Mouse (Mus musculus) heart, adult 2 months (tissue): ENCODE data around the gene Msi2. TPM values are rescaled to one million over a fixed set of nuclear protein-coding genes. Genes with fewer than 3 reads are reported as not detected.
A peak's percentile ranks its signal among the peaks of the same experiment; 100 is the strongest.

Experiments used
- DNase-seq, 2 experiments: peaks; one replicate each; pipeline ENCODE4 v3.0.0; 2021
- H3K27ac ChIP-seq: fragments of 200-600 bp; 2 replicates; pipeline ENCODE4 v1.8.1; 2022
- H3K27me3 ChIP-seq: fragments of 200-500 bp; 2 replicates; pipeline ENCODE4 v1.6.1; 2012; ENCODE audit warnings: mild to moderate bottlenecking, low read length, inconsistent platforms, mixed read lengths; ENCODE audit not compliant: control insufficient read depth, insufficient read depth
- H3K36me3 ChIP-seq: fragments of 200-500 bp; 2 replicates; pipeline ENCODE4 v1.6.1; 2012; ENCODE audit warnings: low read length, inconsistent platforms; ENCODE audit not compliant: control insufficient read depth, insufficient read depth
- H3K4me1 ChIP-seq: fragments of 200-500 bp; 2 replicates; pipeline ENCODE4 v1.6.1; 2011; ENCODE audit warnings: low read length; ENCODE audit not compliant: control insufficient read depth, insufficient read depth
- H3K4me3 ChIP-seq: fragments of 200-600 bp; 2 replicates; pipeline ENCODE4 v1.8.1; 2022
- H3K79me2 ChIP-seq: fragments of 200-500 bp; replicated peaks from 2 replicates; pipeline ENCODE4 v1.6.1; 2012; ENCODE audit warnings: mild to moderate bottlenecking, inconsistent platforms, low read length, moderate library complexity, mixed read lengths; ENCODE audit not compliant: control insufficient read depth, insufficient read depth
- H3K9ac ChIP-seq: fragments of 200-500 bp; 2 replicates; pipeline ENCODE4 v1.6.1; 2012; ENCODE audit warnings: low read depth, mild to moderate bottlenecking, control low read depth, inconsistent platforms, low read length, mixed read lengths
- CTCF ChIP-seq: fragments of 200-600 bp; IDR thresholded peaks from 2 replicates; pipeline ENCODE4 v1.8.1; 2022; ENCODE audit warnings: antibody characterized with exemption, mild to moderate bottlenecking, moderate library complexity
- EP300 ChIP-seq: fragments of 200-500 bp; IDR thresholded peaks from 2 replicates; pipeline ENCODE4 v1.6.1; 2011; ENCODE audit warnings: low read depth, low read length, control low read depth; ENCODE audit not compliant: insufficient read depth
- POLR2A ChIP-seq: fragments of 200-500 bp; IDR thresholded peaks from 2 replicates; pipeline ENCODE4 v1.6.1; 2011; ENCODE audit warnings: mild to moderate bottlenecking, low read depth, low read length, control low read depth; ENCODE audit not compliant: insufficient read depth
- WGBS: fragments of 180-500 bp; shearing (Covaris S2); methylation state at CpG from one replicate; pipeline ENCODE4 v1.1.7; 2018; 5-methylcytosine and 5-hydroxymethylcytosine counted together
- intact Hi-C: fragments of 180-260 bp; cut with DNase I; formaldehyde crosslinking; loops from one replicate; pipeline ENCODE4 v1.15.1; 2025
- polyA plus RNA-seq: library from polyadenylated mRNA; depleted of rRNA; stranded (reverse); fragments of >200 nt; gene quantifications from 2 replicates; pipeline ENCODE4 v1.2.3, GENCODE M21; 2012
- total RNA-seq, 2 experiments: library from RNA; stranded (reverse); gene quantifications; 2 replicates each; pipeline ENCODE4 v1.2.3; 2021

Msi2 gene
- total and polyA plus RNA-seq, 3 experiments, result 42.5 to 208 (median 176) TPM

DNA sequence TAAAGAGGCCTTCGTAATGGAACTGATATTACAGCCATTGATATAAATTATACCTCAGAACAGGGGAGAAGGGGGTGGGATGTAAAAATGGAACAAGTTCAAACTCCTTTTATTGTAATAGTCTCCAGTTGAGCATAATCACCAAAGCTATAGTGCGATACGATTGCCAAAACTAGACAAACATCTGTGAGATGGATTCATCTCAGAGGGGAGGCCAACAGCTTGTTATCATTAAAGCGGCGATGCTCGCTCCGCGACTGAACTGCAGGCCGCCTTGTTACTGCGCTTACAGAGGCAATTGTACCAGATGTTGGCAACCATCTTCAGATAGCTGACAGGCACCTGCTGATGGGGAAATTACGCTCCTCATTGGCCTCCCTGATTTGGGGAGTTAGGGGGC is 145.9 kb downstream of the Msi2 start:
- no peak overlapping the region for H3K9ac ChIP-seq
- intact Hi-C loops, result loop anchor here (5.0 kb wide), 1 partner anchor 50 kb away; no protein-coding TSS in a partner anchor
- H3K36me3 ChIP-seq, result peaks cover 8% of the 10 kb centered on the region
- no peak for DNase-seq
- H3K27ac ChIP-seq, result no peak overlapping the region
- no peak overlapping the region for H3K4me3 ChIP-seq
- WGBS, result 91% methylated on average over 11 of the region's 11 CpGs
- peaks cover 15% of the 10 kb centered on the region for H3K4me1 ChIP-seq
- TF ChIP-seq EP300 (no peak), POLR2A (no peak), CTCF (no peak)
- no peaks in the 10 kb centered on the region for H3K27me3 ChIP-seq
- peaks cover 4% of the 10 kb centered on the region; the same call in 1 of the 2 replicates for H3K79me2 ChIP-seq

DNA sequence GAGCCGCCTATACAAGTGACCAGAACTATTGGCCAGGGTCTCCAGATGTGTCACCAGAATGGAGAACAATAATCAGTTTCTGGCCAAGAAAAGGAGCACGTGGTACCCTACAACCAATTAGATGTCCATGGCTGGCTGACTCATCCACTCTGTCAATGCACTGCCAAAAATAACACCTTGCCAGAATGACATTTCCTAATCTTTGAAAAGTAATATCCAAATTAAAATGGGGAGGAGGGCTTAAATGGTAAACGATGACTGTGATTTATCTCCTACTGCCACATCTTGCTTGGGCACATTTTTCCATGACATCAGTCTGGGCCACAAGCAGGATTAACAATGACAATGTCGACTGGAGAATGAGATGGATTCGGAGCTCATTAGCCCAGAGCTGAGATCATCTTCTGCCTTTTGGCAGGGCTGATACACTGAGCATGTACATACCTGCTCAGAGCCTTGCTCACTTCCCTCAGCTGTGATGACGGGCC is 147.6 kb downstream of the Msi2 start:
- Histone ChIP-seq H3K9ac (no peak overlapping the region), H3K36me3 (peaks cover 8% of the 10 kb centered on the region), H3K4me3 (no peak overlapping the region), H3K79me2 (peaks cover 4% of the 10 kb centered on the region; the same call in 1 of the 2 replicates), H3K4me1 (peaks cover 11% of the 10 kb centered on the region), H3K27ac (peak overlapping the region; percentile 21; the same call in 1 of the 2 replicates), H3K27me3 (no peaks in the 10 kb centered on the region)
- no peak for DNase-seq
- 19% methylated on average over 6 of the region's 6 CpGs for WGBS
- TF ChIP-seq CTCF, result no peak
- TF ChIP-seq POLR2A, result no peak
- TF ChIP-seq EP300, result no peak
- intact Hi-C loops, result loop anchor here (5.0 kb wide), 1 partner anchor 52 kb away; no protein-coding TSS in a partner anchor

DNA sequence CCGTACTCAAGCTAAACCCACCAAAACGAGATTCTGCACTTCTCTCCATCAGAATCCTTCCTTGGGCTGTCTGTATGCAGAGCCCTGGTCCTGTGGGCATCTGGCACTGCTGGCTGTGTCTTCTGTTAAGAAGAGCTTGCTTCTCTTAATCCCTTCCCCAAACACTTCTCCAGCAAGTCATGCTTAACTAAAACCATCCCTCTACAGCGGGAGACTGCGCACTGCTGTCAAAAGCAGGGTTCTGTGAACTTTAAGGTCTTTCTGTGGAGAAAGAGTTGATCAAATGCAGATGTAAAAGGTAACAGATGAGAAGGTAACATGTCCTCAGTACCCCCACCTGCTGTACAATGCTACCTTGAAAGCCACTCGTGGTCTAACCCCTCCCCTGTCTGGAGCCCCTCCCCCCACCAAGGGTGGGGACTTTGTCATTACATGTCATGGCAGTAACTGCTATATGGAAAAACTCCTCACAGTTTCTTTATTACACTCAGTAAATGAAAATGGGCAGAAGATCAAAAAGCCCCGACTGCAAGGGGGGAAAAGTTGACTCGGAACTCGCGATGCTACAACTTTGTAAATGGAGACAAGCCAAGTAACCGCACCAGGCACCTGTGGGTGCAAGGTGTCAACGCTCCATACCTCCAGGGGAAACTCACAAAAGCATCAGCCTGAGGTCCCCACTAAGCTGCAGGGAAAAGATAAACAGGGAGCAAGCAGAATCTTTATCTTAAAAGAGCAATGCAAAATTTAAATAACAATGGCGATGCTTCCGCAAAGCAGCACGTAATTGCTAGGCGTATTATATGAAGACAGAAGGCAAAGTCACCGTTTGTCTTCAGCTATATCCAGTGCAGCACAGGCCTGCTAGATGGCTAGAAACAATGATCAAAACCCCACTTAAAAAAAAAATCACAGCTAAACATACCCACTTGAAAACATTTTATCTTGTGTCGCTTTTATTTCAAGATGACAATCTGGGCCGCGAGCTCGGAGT is 151.4 kb downstream of the Msi2 start:
- Histone ChIP-seq H3K36me3 (peaks cover 11% of the 10 kb centered on the region), H3K4me1 (peaks cover 12% of the 10 kb centered on the region), H3K9ac (no peak overlapping the region), H3K79me2 (no peaks in the 10 kb centered on the region), H3K27me3 (no peaks in the 10 kb centered on the region), H3K4me3 (no peak overlapping the region), H3K27ac (no peak overlapping the region)
- intact Hi-C loops, result no loop called here
- 84% methylated on average over 20 of the region's 20 CpGs for WGBS
- DNase-seq, result no peak
- no peak for TF ChIP-seq EP300
- no peak for TF ChIP-seq CTCF
- TF ChIP-seq POLR2A, result no peak

DNA sequence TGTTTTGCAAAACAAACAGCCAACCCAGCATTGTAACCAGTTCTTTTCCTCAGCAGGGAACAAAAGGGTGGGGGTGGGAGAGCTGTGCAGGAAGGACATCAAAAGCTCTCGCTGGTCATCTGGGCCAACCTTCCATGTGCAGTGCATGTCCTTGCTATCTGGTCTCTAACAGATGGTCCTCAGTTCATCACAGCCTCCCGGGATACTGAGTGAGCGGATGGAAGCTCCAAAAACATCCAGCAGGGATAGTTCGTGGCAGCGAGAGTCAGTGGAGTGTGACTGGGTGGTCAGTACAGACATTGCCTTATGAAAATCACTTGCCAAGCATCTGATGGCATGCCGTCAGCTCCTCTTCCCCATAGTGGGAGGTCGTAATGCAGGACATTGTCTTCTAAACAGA is 153.5 kb downstream of the Msi2 start:
- DNase-seq, result no peak
- 67% methylated on average over 7 of the region's 7 CpGs for WGBS
- Histone ChIP-seq H3K79me2 (no peaks in the 10 kb centered on the region), H3K4me3 (no peak overlapping the region), H3K4me1 (peaks cover 13% of the 10 kb centered on the region), H3K27me3 (no peaks in the 10 kb centered on the region), H3K27ac (no peak overlapping the region; the same call in 1 of the 2 replicates), H3K36me3 (0 out of 2 replicates have a peak, but pooled peaks cover 3% of the 10 kb centered on the region), H3K9ac (no peak overlapping the region)
- TF ChIP-seq CTCF (no peak), POLR2A (no peak), EP300 (no peak)
- intact Hi-C loops, result no loop called here

DNA sequence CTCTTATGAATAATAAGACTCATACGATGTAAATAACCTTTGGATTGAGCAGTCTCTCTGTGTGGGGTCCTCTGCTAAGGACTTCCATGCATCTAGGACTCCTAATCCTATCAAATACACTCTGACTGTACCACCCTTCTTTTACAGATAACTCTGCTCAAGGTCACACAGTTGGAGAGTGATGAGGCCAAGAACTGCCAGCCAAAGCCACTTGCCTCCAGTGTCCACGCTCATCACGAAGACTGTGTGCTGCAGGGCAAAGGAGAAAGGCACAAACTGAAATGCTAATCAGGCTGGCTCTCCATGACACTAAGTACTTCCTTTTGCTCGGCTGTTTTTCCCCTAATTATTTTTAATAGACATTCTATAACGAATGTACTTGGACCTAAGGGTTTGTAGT is 153.9 kb downstream of the Msi2 start:
- peak overlapping the region; percentile 47; the same call in 1 of the 2 replicates for H3K27ac ChIP-seq
- WGBS, result 57% methylated on average over 5 of the region's 5 CpGs

DNA sequence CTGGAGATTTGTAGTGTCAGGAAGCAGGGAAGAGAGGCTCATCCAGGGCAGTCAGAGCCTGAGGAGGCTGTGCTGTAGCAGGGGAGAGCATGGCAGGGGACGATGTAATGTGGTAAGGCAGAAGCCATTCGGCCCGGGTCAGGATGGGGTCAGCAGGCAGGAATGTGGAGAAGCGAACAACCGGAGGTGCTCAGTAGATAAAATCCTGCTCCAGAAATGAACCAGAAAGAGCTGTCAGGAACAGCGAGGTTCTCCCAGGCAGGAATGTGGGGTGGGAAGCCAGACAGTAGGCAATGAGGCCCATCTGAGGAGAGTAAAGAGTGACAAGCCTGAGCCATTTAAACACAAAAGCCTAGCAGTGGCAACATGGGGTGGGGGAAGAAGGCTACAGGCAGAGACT is 157.1 kb downstream of the Msi2 start:
- Histone ChIP-seq H3K27ac (peak overlapping the region; percentile 24), H3K4me3 (no peak overlapping the region), H3K36me3 (peaks cover 13% of the 10 kb centered on the region), H3K9ac (peak overlapping the region; percentile 9; the same call in 1 of the 2 replicates), H3K79me2 (0 out of 2 replicates have a peak, but pooled peaks cover 1% of the 10 kb centered on the region), H3K27me3 (no peaks in the 10 kb centered on the region), H3K4me1 (peaks cover 33% of the 10 kb centered on the region)
- no peak for DNase-seq
- intact Hi-C loops, result no loop called here
- TF ChIP-seq CTCF, result no peak
- TF ChIP-seq EP300, result no peak
- no peak for TF ChIP-seq POLR2A
- 23% methylated on average over 6 of the region's 6 CpGs for WGBS

More for the DNA sequence above, 153.9 kb downstream of the Msi2 start:
- TF ChIP-seq POLR2A (no peak), EP300 (0 out of 2 replicates have a peak, but pooled peaks have one; percentile 59), CTCF (no peak)
- Histone ChIP-seq H3K4me1 (peaks cover 16% of the 10 kb centered on the region), H3K9ac (no peak overlapping the region), H3K27me3 (no peaks in the 10 kb centered on the region), H3K4me3 (no peak overlapping the region), H3K36me3 (0 out of 2 replicates have a peak, but pooled peaks cover 3% of the 10 kb centered on the region), H3K79me2 (no peaks in the 10 kb centered on the region)
- DNase-seq, result no peak
- intact Hi-C loops, result no loop called here
